Mouse (Mus musculus): ENCODE data around the gene Dmc1. TPM values are rescaled to one million over a fixed set of nuclear protein-coding genes. Genes with fewer than 3 reads are reported as not detected.

Gene Dmc1
- polyA plus RNA-seq (2014; fragmentation: Nextera tagmentation; extraction: Ambion mirVana) = 0.89 and 1.5 TPM in 2 replicates

GRCm38 (mm10) chr15:79604990-79605665, at the start of gene Dmc1:
Gene Dmc1, minus strand, starts transcription at chr15:79605109.
- WGBS = 9% methylated on average over 37 of the region's 37 CpGs
- ATAC-seq (replicated peaks; ENCODE audit: insufficient number of reproducible peaks, low FRiP score, low TSS enrichment, low read depth) (no peak; the same call in 1 of the 2 replicates), DNase-seq (ENCODE audit: low spot score) (peak; percentile 47)
- Histone ChIP-seq H3K9ac (replicated peaks; ENCODE audit: low read length) (no peak within 1 kb of the TSS), H3K4me1 (ENCODE audit: control insufficient read depth, insufficient read depth, low read length) (no peaks in the 10 kb centered on the region), H3K4me2 (ENCODE audit: low read depth, low read length) (peak within 1 kb of the TSS; percentile 5; the same call in 1 of the 2 replicates), H3K27ac (replicated peaks; ENCODE audit: low read depth, low read length) (no peak within 1 kb of the TSS), H3K36me3 (replicated peaks; ENCODE audit: control insufficient read depth, insufficient read depth, low read depth, low read length) (no peaks in the 10 kb centered on the region), H3K9me3 (replicated peaks; ENCODE audit: control insufficient read depth, low read length) (no peaks in the 10 kb centered on the region), H3K4me3 (ENCODE audit: low read depth, low read length) (peak within 1 kb of the TSS; percentile 5), H3K27me3 (ENCODE audit: control insufficient read depth, insufficient read depth, low read length) (no peaks in the 10 kb centered on the region; the same call in 1 of the 2 replicates)

- no peak overlapping the region for H3K4me3 ChIP-seq (ENCODE audit: low read depth, low read length)
- no peaks in the 10 kb centered on the region for H3K27me3 ChIP-seq (ENCODE audit: control insufficient read depth, insufficient read depth, low read length)
- H3K9me3 ChIP-seq (replicated peaks; ENCODE audit: control insufficient read depth, low read length) = no peaks in the 10 kb centered on the region
- no peaks in the 10 kb centered on the region for H3K4me1 ChIP-seq (ENCODE audit: control insufficient read depth, insufficient read depth, low read length)
- H3K36me3 ChIP-seq (replicated peaks; ENCODE audit: control insufficient read depth, insufficient read depth, low read depth, low read length) = no peaks in the 10 kb centered on the region
- ATAC-seq (replicated peaks; ENCODE audit: insufficient number of reproducible peaks, low FRiP score, low TSS enrichment, low read depth) (no peak), DNase-seq (ENCODE audit: low spot score) (peak; percentile 14)
- no peak overlapping the region for H3K9ac ChIP-seq (replicated peaks; ENCODE audit: low read length)
- H3K4me2 ChIP-seq (ENCODE audit: low read depth, low read length) = no peak overlapping the region
- WGBS = 73% methylated on average over 4 of the region's 4 CpGs
- no peak overlapping the region for H3K27ac ChIP-seq (replicated peaks; ENCODE audit: low read depth, low read length)
Measured at GRCm38 (mm10) chr15:79651481-79651880, 46.6 kb upstream of the Dmc1 start.

- H3K4me3 ChIP-seq (ENCODE audit: low read depth, low read length) = no peak overlapping the region
- DNase-seq (ENCODE audit: low spot score) (peak; percentile 40), ATAC-seq (replicated peaks; ENCODE audit: insufficient number of reproducible peaks, low FRiP score, low TSS enrichment, low read depth) (no peak)
- H3K27me3 ChIP-seq (ENCODE audit: control insufficient read depth, insufficient read depth, low read length) = no peaks in the 10 kb centered on the region
- no peak overlapping the region for H3K9ac ChIP-seq (replicated peaks; ENCODE audit: low read length)
- H3K27ac ChIP-seq (replicated peaks; ENCODE audit: low read depth, low read length) = no peak overlapping the region
- H3K9me3 ChIP-seq (replicated peaks; ENCODE audit: control insufficient read depth, low read length) = no peaks in the 10 kb centered on the region
- no peak overlapping the region for H3K4me2 ChIP-seq (ENCODE audit: low read depth, low read length)
- no peaks in the 10 kb centered on the region for H3K36me3 ChIP-seq (replicated peaks; ENCODE audit: control insufficient read depth, insufficient read depth, low read depth, low read length)
- no peaks in the 10 kb centered on the region for H3K4me1 ChIP-seq (ENCODE audit: control insufficient read depth, insufficient read depth, low read length)
Measured at GRCm38 (mm10) chr15:79650569-79650968, 45.7 kb upstream of the Dmc1 start.

GRCm38 (mm10) chr15:79648130-79648529, 43.2 kb upstream of the Dmc1 start:
- H3K4me1 ChIP-seq (ENCODE audit: control insufficient read depth, insufficient read depth, low read length) = no peaks in the 10 kb centered on the region
- H3K9ac ChIP-seq (replicated peaks; ENCODE audit: low read length) = no peak overlapping the region
- no peak overlapping the region for H3K4me3 ChIP-seq (ENCODE audit: low read depth, low read length)
- no peak overlapping the region for H3K27ac ChIP-seq (replicated peaks; ENCODE audit: low read depth, low read length)
- no peaks in the 10 kb centered on the region for H3K9me3 ChIP-seq (replicated peaks; ENCODE audit: control insufficient read depth, low read length)
- no peaks in the 10 kb centered on the region for H3K27me3 ChIP-seq (ENCODE audit: control insufficient read depth, insufficient read depth, low read length)
- no peaks in the 10 kb centered on the region for H3K36me3 ChIP-seq (replicated peaks; ENCODE audit: control insufficient read depth, insufficient read depth, low read depth, low read length)
- no peak for DNase-seq (ENCODE audit: low spot score)
- no peak for ATAC-seq (replicated peaks; ENCODE audit: insufficient number of reproducible peaks, low FRiP score, low TSS enrichment, low read depth)
- no peak overlapping the region for H3K4me2 ChIP-seq (ENCODE audit: low read depth, low read length)
- WGBS = 83% methylated on average over 12 of the region's 12 CpGs

- H3K4me1 ChIP-seq (ENCODE audit: control insufficient read depth, insufficient read depth, low read length) = no peaks in the 10 kb centered on the region
- no peak overlapping the region for H3K4me2 ChIP-seq (ENCODE audit: low read depth, low read length)
- no peak for DNase-seq (ENCODE audit: low spot score)
- H3K27ac ChIP-seq (replicated peaks; ENCODE audit: low read depth, low read length) = no peak overlapping the region
- no peaks in the 10 kb centered on the region for H3K36me3 ChIP-seq (replicated peaks; ENCODE audit: control insufficient read depth, insufficient read depth, low read depth, low read length)
- no peaks in the 10 kb centered on the region for H3K27me3 ChIP-seq (ENCODE audit: control insufficient read depth, insufficient read depth, low read length)
- H3K9ac ChIP-seq (replicated peaks; ENCODE audit: low read length) = no peak overlapping the region
- WGBS = 79% methylated on average over 2 of the region's 2 CpGs
- H3K4me3 ChIP-seq (ENCODE audit: low read depth, low read length) = no peak overlapping the region
- ATAC-seq (replicated peaks; ENCODE audit: insufficient number of reproducible peaks, low FRiP score, low TSS enrichment, low read depth) = no peak
- H3K9me3 ChIP-seq (replicated peaks; ENCODE audit: control insufficient read depth, low read length) = no peaks in the 10 kb centered on the region
Measured at GRCm38 (mm10) chr15:79645483-79645882, 40.6 kb upstream of the Dmc1 start.

- no peaks in the 10 kb centered on the region for H3K4me1 ChIP-seq (ENCODE audit: control insufficient read depth, insufficient read depth, low read length)
- no peak overlapping the region for H3K4me2 ChIP-seq (ENCODE audit: low read depth, low read length)
- ATAC-seq (replicated peaks; ENCODE audit: insufficient number of reproducible peaks, low FRiP score, low TSS enrichment, low read depth) = no peak
- WGBS = 73% methylated on average over 12 of the region's 12 CpGs
- no peak overlapping the region for H3K27ac ChIP-seq (replicated peaks; ENCODE audit: low read depth, low read length)
- H3K4me3 ChIP-seq (ENCODE audit: low read depth, low read length) = no peak overlapping the region
- no peaks in the 10 kb centered on the region for H3K36me3 ChIP-seq (replicated peaks; ENCODE audit: control insufficient read depth, insufficient read depth, low read depth, low read length)
- no peak for DNase-seq (ENCODE audit: low spot score)
- no peaks in the 10 kb centered on the region for H3K27me3 ChIP-seq (ENCODE audit: control insufficient read depth, insufficient read depth, low read length)
- no peaks in the 10 kb centered on the region for H3K9me3 ChIP-seq (replicated peaks; ENCODE audit: control insufficient read depth, low read length)
- H3K9ac ChIP-seq (replicated peaks; ENCODE audit: low read length) = no peak overlapping the region
Measured at GRCm38 (mm10) chr15:79641135-79641817, 36.4 kb upstream of the Dmc1 start.

- Histone ChIP-seq H3K9ac (replicated peaks; ENCODE audit: low read length) (no peak overlapping the region), H3K4me1 (ENCODE audit: control insufficient read depth, insufficient read depth, low read length) (no peaks in the 10 kb centered on the region), H3K9me3 (replicated peaks; ENCODE audit: control insufficient read depth, low read length) (no peaks in the 10 kb centered on the region), H3K4me3 (ENCODE audit: low read depth, low read length) (no peak overlapping the region), H3K27ac (replicated peaks; ENCODE audit: low read depth, low read length) (no peak overlapping the region), H3K36me3 (replicated peaks; ENCODE audit: control insufficient read depth, insufficient read depth, low read depth, low read length) (no peaks in the 10 kb centered on the region; the same call in 1 of the 2 replicates), H3K4me2 (ENCODE audit: low read depth, low read length) (no peak overlapping the region), H3K27me3 (ENCODE audit: control insufficient read depth, insufficient read depth, low read length) (no peaks in the 10 kb centered on the region)
- ATAC-seq (replicated peaks; ENCODE audit: insufficient number of reproducible peaks, low FRiP score, low TSS enrichment, low read depth) (no peak), DNase-seq (ENCODE audit: low spot score) (no peak)
- 66% methylated on average over 2 of the region's 2 CpGs for WGBS
Measured at GRCm38 (mm10) chr15:79630471-79630870, 25.6 kb upstream of the Dmc1 start.

- no peak for DNase-seq (ENCODE audit: low spot score)
- Histone ChIP-seq H3K27ac (replicated peaks; ENCODE audit: low read depth, low read length) (no peak overlapping the region), H3K4me1 (ENCODE audit: control insufficient read depth, insufficient read depth, low read length) (no peaks in the 10 kb centered on the region), H3K9me3 (replicated peaks; ENCODE audit: control insufficient read depth, low read length) (no peaks in the 10 kb centered on the region), H3K4me3 (ENCODE audit: low read depth, low read length) (no peak overlapping the region), H3K4me2 (ENCODE audit: low read depth, low read length) (no peak overlapping the region), H3K9ac (replicated peaks; ENCODE audit: low read length) (no peak overlapping the region), H3K36me3 (replicated peaks; ENCODE audit: control insufficient read depth, insufficient read depth, low read depth, low read length) (peaks cover 2% of the 10 kb centered on the region), H3K27me3 (ENCODE audit: control insufficient read depth, insufficient read depth, low read length) (no peaks in the 10 kb centered on the region)
- 83% methylated on average over 11 of the region's 11 CpGs for WGBS
- ATAC-seq (replicated peaks; ENCODE audit: insufficient number of reproducible peaks, low FRiP score, low TSS enrichment, low read depth) = no peak
Measured at GRCm38 (mm10) chr15:79619770-79620414, 15.0 kb upstream of the Dmc1 start.

Measured in embryonic facial prominence, embryonic 11.5 days (tissue).